ENCODE assay signal across 10 mouse cellular contexts in the genomic region with DNA sequence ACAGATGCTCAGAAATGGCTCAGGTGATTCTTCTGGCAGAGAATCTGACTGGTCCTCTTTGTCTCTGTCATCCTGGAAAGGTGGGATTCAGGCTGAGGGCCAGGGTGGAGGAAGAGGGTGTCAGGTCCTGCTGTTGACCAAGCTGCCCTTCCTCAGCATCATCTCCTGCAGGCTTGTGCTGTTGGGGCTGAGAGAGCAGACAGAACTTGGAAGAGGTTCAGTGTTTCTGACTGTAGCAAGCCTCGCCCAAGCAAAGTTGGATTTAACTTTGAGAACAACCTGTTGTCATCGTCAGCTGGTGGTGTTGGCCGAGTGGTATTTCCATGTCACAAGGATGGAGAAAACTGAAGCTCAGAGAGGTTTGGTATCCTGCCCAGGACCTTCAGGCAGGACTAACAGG.
DNase-seq lines count a peak whose midpoint lies in the region; ATAC-seq and TF ChIP-seq lines count a peak whose summit lies in the region.
"Had no signal": no experiment of that assay in that cellular context is flagged by ENCODE, and none has a peak within 500 bp of the region (broad histone marks: within the 10 kb centered on the region; RNA-seq: fewer than 3 reads in every experiment).

No protein-coding gene starts in this region.

- no peaks in the 10 kb centered on the region for H3K9me3 ChIP-seq in hindbrain, embryonic 10.5 days
- H3K9me3 ChIP-seq in hindbrain, embryonic 11.5 days (ENCODE audit: control insufficient read depth, low read length): no peaks in the 10 kb centered on the region
- H3K9me3 ChIP-seq in limb, embryonic 11.5 days (ENCODE audit: control insufficient read depth, low read length): no peaks in the 10 kb centered on the region
- H3K9me3 ChIP-seq: forebrain, embryonic 12.5 days had no signal

- no peak for ATAC-seq in hindbrain, embryonic 11.5 days (ENCODE audit: low FRiP score)
- ATAC-seq in limb, embryonic 11.5 days (ENCODE audit: insufficient number of reproducible peaks, low FRiP score, low TSS enrichment, low read depth): no peak
- ATAC-seq in CD4-positive, CD25-positive, alpha-beta regulatory T cell, adult 4 months: no peak
- ATAC-seq: midbrain, embryonic 16.5 days had no signal

- no peak for TF ChIP-seq CTCF in thymus, adult 2 months (IDR thresholded peaks at IDR 0.05; ENCODE audit: borderline replicate concordance, control insufficient read depth, extremely low read depth, insufficient read depth, low read length, poor library complexity)

- WGBS in hindbrain, embryonic 10.5 days: 92% methylated on average over 3 of the region's 3 CpGs
- WGBS in hindbrain, embryonic 11.5 days: 89% methylated on average over 3 of the region's 3 CpGs
- WGBS in thymus, adult 2 months: 89% methylated on average over 3 of the region's 3 CpGs
- WGBS in limb, embryonic 11.5 days: 92% methylated on average over 3 of the region's 3 CpGs

- TF ChIP-seq POLR2A in thymus, adult 2 months (IDR thresholded peaks at IDR 0.05; ENCODE audit: control insufficient read depth, extremely low read depth, insufficient read depth, low read length, poor library complexity): no peak

- H3K4me3 ChIP-seq in hindbrain, embryonic 10.5 days: no peak overlapping the region
- H3K4me3 ChIP-seq in hindbrain, embryonic 11.5 days (ENCODE audit: low read depth, low read length): no peak overlapping the region
- no peak overlapping the region for H3K4me3 ChIP-seq in thymus, adult 2 months (ENCODE audit: control insufficient read depth, insufficient read depth, low read length)
- H3K4me3 ChIP-seq in limb, embryonic 11.5 days (ENCODE audit: low read depth, low read length): no peak overlapping the region
- H3K4me3 ChIP-seq: forebrain, embryonic 12.5 days had no signal

- peaks cover 50% of the 10 kb centered on the region for H3K4me1 ChIP-seq in hindbrain, embryonic 10.5 days (replicated peaks)
- H3K4me1 ChIP-seq in hindbrain, embryonic 11.5 days (replicated peaks; ENCODE audit: control insufficient read depth, insufficient read depth, low read length): no peaks in the 10 kb centered on the region
- peaks cover 71% of the 10 kb centered on the region for H3K4me1 ChIP-seq in thymus, adult 2 months (replicated peaks; ENCODE audit: control insufficient read depth, insufficient read depth, low read length)
- peaks cover 25% of the 10 kb centered on the region for H3K4me1 ChIP-seq in limb, embryonic 11.5 days (ENCODE audit: control insufficient read depth, insufficient read depth, low read length)

- DNase-seq in hindbrain, embryonic 10.5 days (ENCODE audit: low spot score): no peak
- no peak for DNase-seq in hindbrain, embryonic 11.5 days (ENCODE audit: low spot score)
- DNase-seq in thymus, adult 2 months: no peak
- no peak for DNase-seq in thymus, postnatal 4 days
- no peak for DNase-seq in limb, embryonic 11.5 days (ENCODE audit: low spot score)
- DNase-seq in adrenal gland, postnatal 36 days: no peak
- no peak for DNase-seq in right cerebral cortex, postnatal 4 days

- no peak overlapping the region for H3K4me2 ChIP-seq in hindbrain, embryonic 11.5 days (replicated peaks; ENCODE audit: low read depth, low read length)
- H3K4me2 ChIP-seq in limb, embryonic 11.5 days (ENCODE audit: low read depth, severe bottlenecking): no peak overlapping the region
- H3K4me2 ChIP-seq: forebrain, embryonic 12.5 days had no signal

- H3K27ac ChIP-seq in hindbrain, embryonic 10.5 days: peak overlapping the region; percentile 57
- H3K27ac ChIP-seq in hindbrain, embryonic 11.5 days (ENCODE audit: low read depth, low read length): no peak overlapping the region
- H3K27ac ChIP-seq in thymus, adult 2 months (ENCODE audit: control insufficient read depth, insufficient read depth, low read length): peak overlapping the region; percentile 27; the same call in 1 of the 2 replicates
- 0 out of 2 replicates have a peak overlapping the region, but pooled peaks have one; percentile 32 for H3K27ac ChIP-seq in limb, embryonic 11.5 days (replicated peaks; ENCODE audit: low read depth, low read length)

- H3K36me3 ChIP-seq in hindbrain, embryonic 10.5 days: no peaks in the 10 kb centered on the region
- no peaks in the 10 kb centered on the region for H3K36me3 ChIP-seq in hindbrain, embryonic 11.5 days (ENCODE audit: control insufficient read depth, insufficient read depth, low read length)
- H3K36me3 ChIP-seq in thymus, adult 2 months (ENCODE audit: control insufficient read depth, insufficient read depth, low read length): no peaks in the 10 kb centered on the region
- no peaks in the 10 kb centered on the region for H3K36me3 ChIP-seq in limb, embryonic 11.5 days (ENCODE audit: control insufficient read depth, insufficient read depth, low read length)
- H3K36me3 ChIP-seq: forebrain, embryonic 12.5 days had no signal

- H3K27me3 ChIP-seq in hindbrain, embryonic 10.5 days (ENCODE audit: insufficient read depth, poor library complexity, severe bottlenecking): no peaks in the 10 kb centered on the region
- H3K27me3 ChIP-seq in hindbrain, embryonic 11.5 days (ENCODE audit: control insufficient read depth, insufficient read depth, low read length): no peaks in the 10 kb centered on the region
- H3K27me3 ChIP-seq in thymus, adult 2 months (ENCODE audit: control insufficient read depth, insufficient read depth, low read length): no peaks in the 10 kb centered on the region
- no peaks in the 10 kb centered on the region for H3K27me3 ChIP-seq in limb, embryonic 11.5 days (ENCODE audit: control insufficient read depth, insufficient read depth, low read length)
- H3K27me3 ChIP-seq: forebrain, embryonic 12.5 days had no signal

- H3K9ac ChIP-seq in hindbrain, embryonic 11.5 days (ENCODE audit: low read depth, low read length): no peak overlapping the region
- no peak overlapping the region for H3K9ac ChIP-seq in limb, embryonic 11.5 days (ENCODE audit: low read length)
- H3K9ac ChIP-seq: forebrain, embryonic 12.5 days had no signal
